ENCODE assay signal across 24 mouse cellular contexts in genomic region chr7:3130342-3130741, GRCm38 (mm10). TPM values are rescaled to one million over a fixed set of nuclear protein-coding genes. Genes with fewer than 3 reads are reported as not detected.
DNase-seq lines count a peak whose midpoint lies in the region; ATAC-seq and TF ChIP-seq lines count a peak whose summit lies in the region.
"Had no signal": no experiment of that assay in that cellular context is flagged by ENCODE, and none has a peak within 500 bp of the region (broad histone marks: within the 10 kb centered on the region; RNA-seq: fewer than 3 reads in every experiment).

No protein-coding gene starts in this region.

- 60% methylated on average over 1 of the region's 1 CpGs for WGBS in intestine, embryonic 15.5 days
- 55% methylated on average over 1 of the region's 1 CpGs for WGBS in intestine, embryonic 16.5 days
- WGBS in intestine, postnatal 0 days: 47% methylated on average over 1 of the region's 1 CpGs
- 66% methylated on average over 1 of the region's 1 CpGs for WGBS in hindbrain, postnatal 0 days

- H3K4me2 ChIP-seq in intestine, embryonic 15.5 days (replicated peaks): no peak overlapping the region
- H3K4me2 ChIP-seq in intestine, embryonic 16.5 days (ENCODE audit: low read depth, low read length): no peak overlapping the region
- H3K4me2 ChIP-seq in intestine, postnatal 0 days (replicated peaks; ENCODE audit: low read depth): no peak overlapping the region
- no peak overlapping the region for H3K4me2 ChIP-seq in hindbrain, postnatal 0 days (ENCODE audit: low read depth, low read length)

- no peaks in the 10 kb centered on the region for H3K9me3 ChIP-seq in intestine, embryonic 15.5 days
- no peaks in the 10 kb centered on the region for H3K9me3 ChIP-seq in intestine, embryonic 16.5 days (ENCODE audit: control insufficient read depth, low read length)
- 0 out of 2 replicates have a peak, but pooled peaks cover 2% of the 10 kb centered on the region for H3K9me3 ChIP-seq in intestine, postnatal 0 days (ENCODE audit: control insufficient read depth)
- 0 out of 2 replicates have a peak, but pooled peaks cover 2% of the 10 kb centered on the region for H3K9me3 ChIP-seq in hindbrain, postnatal 0 days (ENCODE audit: low read length)
- H3K9me3 ChIP-seq: G1E had no signal

- no peak overlapping the region for H3K9ac ChIP-seq in intestine, embryonic 15.5 days
- H3K9ac ChIP-seq in intestine, embryonic 16.5 days (ENCODE audit: low read depth, low read length): no peak overlapping the region
- H3K9ac ChIP-seq in intestine, postnatal 0 days (ENCODE audit: low read depth, low read length): no peak overlapping the region
- H3K9ac ChIP-seq in hindbrain, postnatal 0 days (replicated peaks; ENCODE audit: low read length): no peak overlapping the region

- no peaks in the 10 kb centered on the region for H3K27me3 ChIP-seq in intestine, embryonic 15.5 days (replicated peaks)
- no peaks in the 10 kb centered on the region for H3K27me3 ChIP-seq in intestine, embryonic 16.5 days (replicated peaks; ENCODE audit: control insufficient read depth, insufficient read depth, low read length)
- H3K27me3 ChIP-seq in intestine, postnatal 0 days (replicated peaks; ENCODE audit: control insufficient read depth, insufficient read depth, low read length): no peaks in the 10 kb centered on the region
- H3K27me3 ChIP-seq in hindbrain, postnatal 0 days (ENCODE audit: insufficient read depth, low read length): no peaks in the 10 kb centered on the region
- H3K27me3 ChIP-seq: CH12.LX, Patski had no signal

- ATAC-seq in intestine, embryonic 15.5 days: peak; percentile 39; the same call in 1 of the 2 replicates
- peak; percentile 60 for ATAC-seq in intestine, embryonic 16.5 days
- peak; percentile 82 for ATAC-seq in intestine, postnatal 0 days
- ATAC-seq in hindbrain, postnatal 0 days: no peak
- ATAC-seq: activated CD4-positive, CD25-positive, alpha-beta regulatory T cell, adult 4 months; CD4-positive, CD25-positive, alpha-beta regulatory T cell, adult 4 months; Patski had no signal

- no peaks in the 10 kb centered on the region for H3K36me3 ChIP-seq in intestine, embryonic 15.5 days
- no peaks in the 10 kb centered on the region for H3K36me3 ChIP-seq in intestine, embryonic 16.5 days (ENCODE audit: control insufficient read depth, insufficient read depth, low read length)
- no peaks in the 10 kb centered on the region for H3K36me3 ChIP-seq in intestine, postnatal 0 days (ENCODE audit: control insufficient read depth, insufficient read depth)
- H3K36me3 ChIP-seq in hindbrain, postnatal 0 days (ENCODE audit: insufficient read depth, low read length): no peaks in the 10 kb centered on the region
- H3K36me3 ChIP-seq: G1E had no signal

- H3K4me1 ChIP-seq in intestine, embryonic 15.5 days (replicated peaks): no peaks in the 10 kb centered on the region
- no peaks in the 10 kb centered on the region for H3K4me1 ChIP-seq in intestine, embryonic 16.5 days (ENCODE audit: control insufficient read depth, insufficient read depth, low read length)
- no peaks in the 10 kb centered on the region for H3K4me1 ChIP-seq in intestine, postnatal 0 days (replicated peaks; ENCODE audit: control insufficient read depth, insufficient read depth, low read length)
- H3K4me1 ChIP-seq in hindbrain, postnatal 0 days (ENCODE audit: insufficient read depth, low read length): no peaks in the 10 kb centered on the region

- no peak overlapping the region for H3K4me3 ChIP-seq in intestine, embryonic 15.5 days (replicated peaks)
- H3K4me3 ChIP-seq in intestine, embryonic 16.5 days (ENCODE audit: low read length): no peak overlapping the region
- no peak overlapping the region for H3K4me3 ChIP-seq in intestine, postnatal 0 days (ENCODE audit: low read depth, low read length)
- H3K4me3 ChIP-seq in hindbrain, postnatal 0 days (ENCODE audit: low read length): no peak overlapping the region

- DNase-seq in hindbrain, postnatal 0 days (ENCODE audit: low spot score): no peak
- DNase-seq in gastrocnemius, postnatal 10 days: no peak
- DNase-seq in embryo, embryonic 10 days (ENCODE audit: low spot score): no peak
- DNase-seq: adrenal gland, adult 2 months; adrenal gland, adult 8-10 months; adrenal gland, postnatal 10 days; adrenal gland, postnatal 14 days; adrenal gland, postnatal 25 days; adrenal gland, postnatal 36 days; B cell, adult 2 months; cerebellum, adult 11 months; cerebellum, adult 11-12 months; cerebellum, adult 18-20 months had no signal

- no peak for TF ChIP-seq CTCF in intestine, postnatal 0 days (IDR thresholded peaks at IDR 0.05; ENCODE audit: low read depth)
- TF ChIP-seq CTCF in hindbrain, postnatal 0 days (IDR thresholded peaks at IDR 0.05; ENCODE audit: low read depth): no peak

- H3K27ac ChIP-seq in intestine, embryonic 15.5 days: no peak overlapping the region
- H3K27ac ChIP-seq in intestine, embryonic 16.5 days (ENCODE audit: low read length): no peak overlapping the region
- no peak overlapping the region for H3K27ac ChIP-seq in intestine, postnatal 0 days (ENCODE audit: low read depth, low read length)
- no peak overlapping the region for H3K27ac ChIP-seq in hindbrain, postnatal 0 days

RNA-seq across cellular contexts. Expression of gene AU018091, which starts 38.7 kb away (rescaled TPM):
- not detected in 2 replicates for polyA plus RNA-seq in intestine, embryonic 15.5 days (2015; fragmentation: Nextera tagmentation; extraction: Ambion mirVana)
- polyA plus RNA-seq in intestine, embryonic 16.5 days (2015; fragmentation: Nextera tagmentation; extraction: Ambion mirVana): not detected in 2 replicates
- not detected in 2 replicates for polyA plus RNA-seq in intestine, postnatal 0 days (2015; fragmentation: Nextera tagmentation; extraction: Ambion mirVana)
- total RNA-seq in hindbrain, postnatal 0 days (2014; rRNA removed): not detected in 2 replicates
- not detected in 2 replicates for polyA plus RNA-seq in hindbrain, postnatal 0 days (2015; fragmentation: Nextera tagmentation; extraction: Ambion mirVana)
- total RNA-seq in gastrocnemius, postnatal 10 days (2021): not detected
- total RNA-seq: adrenal gland, adult 18-20 months; adrenal gland, adult 2 months; adrenal gland, adult 8-10 months; adrenal gland, postnatal 10 days; adrenal gland, postnatal 14 days; adrenal gland, postnatal 25 days; adrenal gland, postnatal 36 days; adrenal gland, postnatal 4 days; MEL had no signal
- polyA plus RNA-seq: activated CD4-positive, CD25-positive, alpha-beta regulatory T cell, adult 4 months; adrenal gland, adult 2 months; CD4-positive, CD25-positive, alpha-beta regulatory T cell, adult 4 months; G1E had no signal
